Mouse (Mus musculus): ENCODE data around the gene Prrt4.

The Prrt4 gene

DNA sequence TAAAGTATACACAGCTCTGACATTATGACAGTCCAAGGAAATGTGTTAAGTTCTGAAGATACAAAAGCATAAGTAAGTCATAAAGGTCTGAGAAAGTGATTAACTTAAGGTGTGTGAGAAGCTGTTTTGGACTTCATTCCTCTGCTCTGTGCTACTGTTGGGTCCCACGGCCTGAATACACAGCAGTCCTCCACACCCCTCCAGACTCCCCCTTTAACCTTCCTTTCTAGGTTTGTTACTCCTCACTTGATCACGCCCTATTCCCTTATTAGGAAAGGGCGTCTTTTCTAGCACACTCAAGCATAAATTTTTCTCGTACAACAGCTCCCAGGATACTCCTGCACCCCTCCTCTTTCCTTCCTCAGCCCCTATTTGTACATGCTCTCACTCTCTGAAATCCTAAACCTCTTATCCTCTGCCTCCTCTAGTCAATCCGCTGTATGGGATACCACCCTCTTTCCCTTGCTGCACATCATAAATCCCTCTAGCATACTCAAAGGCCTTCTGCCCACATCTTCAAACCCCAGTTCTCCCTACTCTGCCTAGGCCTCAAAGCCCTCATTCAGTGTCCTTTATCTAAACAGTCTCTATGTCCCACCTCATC is 31.9 kb downstream of the Prrt4 start:
- DNase-seq (ENCODE audit: low read depth), result no peak

DNA sequence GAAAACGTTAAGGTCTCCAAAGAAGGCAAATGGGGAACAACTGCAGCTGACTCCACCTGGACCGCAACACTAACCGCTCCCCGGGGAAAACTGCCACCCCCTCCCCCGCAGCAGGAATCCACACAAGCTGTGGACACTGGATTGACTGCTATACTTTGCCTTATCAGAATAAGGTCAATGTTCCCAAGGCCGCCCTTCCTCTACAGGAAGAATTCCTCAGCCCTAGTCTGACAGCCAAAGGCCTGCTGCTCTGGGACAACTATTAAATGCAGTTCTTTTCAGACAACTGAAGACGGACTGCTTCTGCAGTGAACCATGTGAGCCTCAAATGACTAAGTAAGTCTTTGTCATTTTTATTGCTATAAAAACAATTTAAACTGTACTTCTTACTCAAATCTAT is 32.7 kb downstream of the Prrt4 start:
- DNase-seq (ENCODE audit: low read depth), result no peak

DNA sequence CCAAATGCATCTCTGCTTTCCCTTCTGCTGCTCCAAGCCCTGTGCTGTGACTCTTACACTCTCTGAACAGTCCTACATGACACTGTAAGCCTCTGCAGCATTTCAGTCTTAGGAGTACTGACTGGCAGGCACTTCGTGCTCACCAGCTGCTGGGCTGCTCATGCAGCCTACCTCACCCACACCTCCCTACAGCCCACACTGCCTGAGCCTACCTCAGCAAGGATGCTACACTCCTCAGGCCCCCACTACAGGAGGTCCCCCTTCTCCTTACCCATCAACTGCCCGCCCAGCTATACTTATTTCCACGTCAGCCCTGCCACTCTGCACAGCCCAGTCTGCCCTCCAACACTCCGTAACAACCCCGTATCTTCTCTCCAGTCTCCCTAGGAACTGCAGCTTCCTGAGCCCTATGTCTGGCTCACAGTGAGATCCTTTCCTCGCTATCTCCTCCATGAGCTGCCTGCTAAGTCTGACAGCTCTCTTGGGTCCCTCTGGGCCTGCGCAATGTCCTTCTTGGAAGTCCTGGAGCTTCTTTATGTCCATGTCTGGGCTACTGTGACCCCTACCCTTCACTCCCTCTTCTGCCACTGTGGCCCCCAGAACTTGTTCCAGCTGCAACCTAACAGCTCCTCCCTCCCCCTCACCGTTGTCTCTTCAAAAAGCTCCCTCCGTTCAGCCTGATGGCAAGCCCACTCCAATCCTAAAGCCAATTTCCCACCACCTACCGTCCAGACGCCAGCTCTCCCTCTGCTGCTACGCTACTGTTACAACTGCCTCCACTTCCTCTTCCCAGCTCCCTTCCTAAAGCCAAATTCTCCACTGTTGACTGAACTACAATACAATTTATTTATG is 33.7 kb downstream of the Prrt4 start:
- no peak for DNase-seq (ENCODE audit: low read depth)

DNA sequence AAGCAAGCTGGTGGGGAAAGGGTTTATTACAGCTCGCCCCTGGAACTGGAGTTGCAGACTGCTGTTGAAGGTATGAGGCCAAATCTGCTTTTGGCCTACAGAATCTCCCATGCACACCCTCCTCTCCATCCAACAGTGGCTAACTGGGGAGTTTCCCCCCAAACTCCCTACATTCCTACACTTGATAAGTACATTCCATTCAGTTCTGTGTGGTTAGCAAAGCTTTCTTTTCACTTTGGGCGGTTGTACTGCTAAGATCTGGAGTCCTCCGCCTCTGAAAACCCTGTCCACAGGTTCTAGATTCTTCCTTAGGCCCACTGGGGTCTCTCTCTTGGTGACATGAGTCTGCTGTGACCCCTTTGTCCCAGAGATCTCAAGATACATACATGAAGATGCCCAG is 34.4 kb downstream of the Prrt4 start:
- no peak for DNase-seq (ENCODE audit: low read depth)

DNA sequence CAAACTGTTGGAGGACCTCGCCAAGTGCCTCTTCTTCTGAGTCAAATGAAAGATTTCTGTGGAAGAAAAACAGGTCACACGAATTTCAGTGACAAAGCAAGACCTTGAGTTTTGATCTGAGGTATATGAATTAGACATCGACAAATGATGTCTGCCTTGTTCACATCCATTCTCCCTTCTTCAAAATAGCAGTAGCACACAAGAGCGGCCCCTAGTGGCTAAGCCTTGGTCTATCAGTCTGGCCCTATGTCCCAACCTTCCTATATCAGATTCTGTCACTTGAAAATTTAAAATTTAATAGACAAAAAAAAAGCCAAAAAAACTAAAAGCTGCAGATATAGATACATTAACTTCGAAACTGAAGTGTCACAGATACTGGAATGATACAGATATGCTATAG is 35.8 kb downstream of the Prrt4 start:
- DNase-seq (ENCODE audit: low read depth), result peak; percentile 82

DNA sequence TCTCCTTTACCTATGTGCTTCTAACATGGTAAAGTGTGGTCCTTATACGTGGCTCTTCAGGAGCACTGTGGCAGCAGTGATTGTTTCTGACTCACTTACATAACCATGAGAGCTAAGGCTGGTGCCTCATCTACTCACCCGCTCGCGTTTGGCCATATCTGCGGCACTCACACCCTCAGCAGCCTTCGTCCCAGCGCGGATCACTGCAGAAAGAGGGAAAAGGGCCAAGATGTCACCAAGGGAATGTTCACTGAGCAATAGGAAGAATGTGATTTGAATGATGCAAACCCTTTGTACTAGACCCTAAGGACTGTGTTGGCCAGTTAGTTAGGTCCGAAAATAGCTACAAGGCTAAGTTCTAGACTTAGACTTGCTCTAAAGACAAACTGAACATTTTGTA is 41.9 kb downstream of the Prrt4 start:
- no peak for DNase-seq (ENCODE audit: low read depth)

DNA sequence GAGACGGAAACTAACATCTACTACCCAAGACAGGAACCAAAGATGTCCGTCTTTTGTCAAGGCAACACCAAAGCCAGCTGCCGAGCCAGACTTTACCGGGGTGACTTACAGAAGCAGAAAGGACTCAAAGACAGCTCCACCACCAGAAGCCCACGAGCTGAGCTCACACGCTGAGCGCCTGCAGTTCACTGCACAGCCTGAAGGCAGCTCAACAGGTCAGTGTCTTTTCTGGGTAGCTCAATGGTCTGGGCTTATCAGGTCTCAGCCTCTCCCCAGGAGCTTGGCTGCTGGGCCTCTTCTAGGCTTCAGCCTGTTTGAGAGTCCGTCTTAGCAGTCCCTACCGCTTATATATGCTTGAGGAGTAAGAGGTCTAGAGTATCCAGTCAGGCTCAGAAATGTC is 46.3 kb downstream of the Prrt4 start:
- no peak for DNase-seq (ENCODE audit: low read depth)

DNA sequence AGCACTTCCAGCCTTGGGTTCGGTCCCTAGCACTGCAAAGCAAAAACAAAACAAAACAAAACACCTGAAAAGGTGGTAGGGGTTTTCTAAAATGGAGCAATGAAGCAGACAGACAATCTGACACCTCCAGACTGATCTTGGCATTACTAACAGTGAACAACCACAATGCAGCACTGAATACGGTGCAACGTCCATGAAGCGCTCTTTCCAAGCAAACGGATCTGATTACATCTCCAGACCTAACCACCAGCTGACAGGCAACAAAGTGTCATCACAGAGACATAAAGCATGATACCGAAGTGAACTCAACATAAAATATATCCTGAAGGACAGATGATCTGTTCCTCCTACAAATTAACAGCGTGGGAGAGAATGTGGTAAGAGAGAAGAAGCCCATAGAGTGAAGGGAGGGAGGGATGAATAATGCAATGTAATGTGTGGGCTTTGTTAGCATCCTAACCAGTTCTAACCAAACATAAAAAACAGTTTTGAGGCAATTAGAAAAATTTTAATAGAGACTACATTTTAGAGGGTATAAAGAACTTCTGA is 52.4 kb downstream of the Prrt4 start:
- DNase-seq (ENCODE audit: low read depth), result no peak

DNA sequence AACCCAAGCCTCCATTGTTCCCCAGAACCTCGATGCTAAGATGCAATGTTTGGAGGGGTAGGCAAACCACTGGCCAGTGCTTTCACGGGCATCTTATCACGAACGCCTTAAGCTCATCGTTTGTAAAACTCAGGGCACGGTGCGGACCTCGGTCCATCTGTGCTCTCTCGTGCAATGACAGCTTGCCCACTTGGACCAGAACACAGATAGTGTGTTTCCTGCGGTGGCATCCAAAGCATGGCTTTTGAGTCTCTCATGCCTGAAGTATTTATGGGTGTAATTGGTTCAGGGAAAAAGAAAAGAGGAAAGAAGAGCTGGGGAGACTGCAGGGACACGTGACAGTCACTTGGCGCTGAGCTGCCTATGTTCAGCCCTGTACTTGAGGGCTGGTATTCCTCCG is 59.4 kb downstream of the Prrt4 start:
- no peak for DNase-seq (ENCODE audit: low read depth)
